Mouse (Mus musculus) left cerebral cortex, adult 8-10 months (tissue): ENCODE data around the gene Cog5. TPM values are rescaled to one million over a fixed set of nuclear protein-coding genes. Genes with fewer than 3 reads are reported as not detected.
A peak's percentile ranks its signal among the peaks of the same experiment; 100 is the strongest.
"Not testable (repeated sequence)": the region's sequence is repeated elsewhere in the genome, so short reads cannot be mapped to it uniquely, and the experiment has no call there.

Experiments used
- DNase-seq, 2 experiments: peaks; one replicate each; pipeline ENCODE4 v3.0.0; 2022; ENCODE audit warnings: low spot score in 2 of 2
- total RNA-seq, 4 experiments: library from RNA; stranded (reverse); gene quantifications; 2 replicates each; pipeline ENCODE4 v1.2.4; 2022

The Cog5 gene
- total RNA-seq: 10 to 100 TPM; 47.8 to 56.0 (median 53.0) TPM

DNA sequence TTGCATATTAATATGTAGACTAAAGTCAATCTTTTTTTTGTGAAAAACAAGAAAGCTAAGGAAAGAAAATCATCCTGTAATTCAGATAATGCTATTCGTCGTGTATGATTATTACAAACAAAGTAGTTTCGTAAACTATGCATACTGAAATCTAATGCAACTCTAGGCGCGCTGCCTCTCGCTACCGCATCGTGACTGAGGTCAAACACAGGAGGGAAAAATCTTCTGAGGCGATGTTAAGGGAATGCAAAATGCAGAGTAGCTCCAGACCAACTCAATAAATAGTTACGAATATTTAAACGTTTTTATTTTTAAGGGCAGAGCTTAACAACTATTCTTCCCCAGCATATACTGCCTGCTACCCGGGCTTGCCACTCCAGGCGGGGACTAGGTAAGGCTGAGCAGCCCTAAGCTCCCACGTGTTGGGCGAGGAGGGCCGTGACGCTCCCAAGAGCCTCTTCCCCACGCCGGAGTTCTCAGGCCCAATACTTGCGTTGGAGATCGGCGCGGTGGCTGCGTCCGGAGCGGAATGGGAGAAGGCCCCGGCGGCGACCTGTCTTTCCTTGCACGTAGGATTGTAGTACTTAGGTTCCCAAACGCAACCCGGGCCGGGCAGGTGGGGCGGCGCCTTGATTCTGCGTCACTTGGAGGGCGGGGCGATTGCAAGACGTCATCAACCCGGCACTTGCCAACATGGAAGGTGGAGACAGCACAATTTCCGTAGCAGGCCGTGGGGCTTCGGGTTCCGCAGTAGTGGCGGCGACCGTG lies at the start of gene Cog5, which contains the start of gene Dus4l:
Gene Cog5 (plus strand): TSS at position 673 of the 768 bp plus-strand sequence.
Gene Dus4l (minus strand): TSS at position 630 of the 768 bp plus-strand sequence.
- peak; percentile 88 to 99 for DNase-seq

DNA sequence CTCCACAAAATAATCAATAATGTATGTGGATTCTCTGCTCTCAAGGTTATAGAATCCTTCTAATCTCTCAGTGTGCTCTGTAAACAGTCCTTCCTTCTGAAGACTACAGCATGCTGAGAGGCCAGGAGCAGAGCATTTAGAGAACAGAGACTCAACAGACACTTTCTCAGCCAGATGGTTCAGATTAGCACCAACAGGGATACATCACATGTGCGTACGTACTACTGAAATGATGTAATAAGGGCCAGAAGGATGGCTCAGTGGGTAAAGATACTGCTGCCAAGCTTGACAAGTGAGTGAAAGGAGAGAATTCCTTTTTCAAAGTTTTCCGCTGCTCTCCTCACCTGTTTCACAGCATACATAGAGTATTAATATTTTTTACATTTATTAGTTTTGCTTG lies 49.8 kb upstream of the Cog5 start:
- no peak for DNase-seq

DNA sequence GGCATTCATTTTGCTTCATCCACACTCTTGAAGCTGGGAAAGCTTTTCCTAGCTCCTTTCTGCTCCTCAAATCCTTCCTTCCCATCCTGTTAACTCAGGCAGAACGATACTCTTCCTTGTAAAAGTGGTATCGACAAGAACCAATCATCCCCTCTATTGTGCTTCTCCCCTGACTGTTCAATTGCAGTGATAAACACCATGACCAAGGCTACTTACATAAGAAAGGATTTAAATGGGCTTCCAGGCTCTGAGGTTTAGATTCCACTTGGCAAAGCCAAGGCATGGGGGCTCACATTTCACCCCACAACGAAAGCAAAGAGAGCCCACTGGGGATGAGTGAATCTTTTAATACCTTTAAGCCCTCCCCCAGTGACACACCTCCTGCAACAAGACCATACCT lies 46.5 kb upstream of the Cog5 start:
- no peak for DNase-seq

DNA sequence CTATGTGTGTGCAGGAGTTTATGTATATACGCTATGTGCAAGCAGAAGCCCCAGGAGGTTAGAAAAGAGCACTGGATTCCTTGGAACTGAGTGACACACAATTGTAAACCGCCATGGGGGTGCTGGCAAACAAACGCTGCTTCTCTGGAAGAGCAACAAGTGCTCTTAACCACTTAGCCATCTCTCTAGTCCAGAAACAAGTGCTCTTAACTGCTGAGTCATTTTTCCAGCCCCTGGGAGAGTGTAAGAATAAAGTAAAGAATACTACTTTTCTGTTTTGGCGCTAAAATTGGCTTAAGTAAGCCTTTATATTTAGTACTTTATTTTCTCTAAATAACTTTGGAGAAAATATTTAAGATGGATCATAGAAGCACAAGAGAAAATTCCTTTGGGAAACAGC lies 41.3 kb upstream of the Cog5 start:
- no peak for DNase-seq

DNA sequence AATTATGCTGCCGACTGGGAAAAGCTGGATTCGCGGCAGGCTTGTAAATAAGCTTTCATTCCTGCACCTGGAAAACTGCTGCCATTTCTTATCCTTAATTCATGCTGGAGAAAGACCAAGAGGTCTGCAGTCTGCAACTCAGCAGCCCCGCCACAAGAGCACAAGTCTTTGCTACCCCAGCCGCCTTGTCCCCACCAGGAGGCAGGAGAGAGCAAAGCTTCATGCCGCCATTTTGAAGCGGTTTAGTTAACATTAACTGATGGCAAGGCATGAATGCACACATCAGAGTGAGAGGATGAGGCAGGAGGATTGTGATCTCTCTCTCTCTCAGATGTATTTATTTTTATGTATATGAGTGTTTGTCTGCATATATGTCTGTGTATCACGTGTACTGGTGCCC lies 34.6 kb upstream of the Cog5 start:
- no peak for DNase-seq

DNA sequence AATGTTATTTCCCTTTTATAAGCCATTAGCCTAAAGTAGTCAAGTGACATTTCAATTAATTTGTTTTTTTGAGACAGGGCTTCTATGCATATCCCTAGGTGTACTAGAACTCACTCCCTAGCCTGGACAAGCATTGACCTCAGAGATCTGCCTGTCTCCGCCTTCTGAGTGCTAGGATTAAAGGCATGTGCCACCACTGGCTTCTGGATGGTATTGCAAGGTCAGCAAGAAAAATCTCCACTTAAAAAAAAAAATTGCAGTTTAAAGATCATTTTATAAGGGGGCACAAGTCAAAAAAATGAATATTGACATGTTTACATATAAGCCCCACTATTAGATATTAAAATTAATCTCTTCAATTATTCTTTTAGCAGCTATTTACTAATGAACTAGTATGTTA lies 29.7 kb upstream of the Cog5 start:
- DNase-seq: no peak

DNA sequence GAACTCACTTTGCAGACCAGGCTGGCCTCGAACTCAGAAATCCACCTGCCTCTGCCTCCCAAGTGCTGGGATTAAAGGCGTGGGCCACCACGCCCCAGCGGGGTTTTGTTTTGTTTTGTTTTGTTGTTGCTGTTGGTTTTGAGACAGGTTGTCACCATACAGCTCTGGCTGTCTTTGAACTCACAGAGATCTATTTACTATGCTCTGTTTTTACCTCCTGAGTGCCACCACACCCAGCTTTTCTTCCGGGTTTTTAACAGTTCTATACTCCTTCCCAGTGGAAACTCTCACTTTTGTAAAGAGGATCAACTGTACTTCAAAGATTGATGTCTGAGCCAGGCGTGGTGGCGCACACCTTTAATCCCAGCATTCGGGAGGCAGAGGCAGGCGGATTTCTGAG lies 26.3 kb upstream of the Cog5 start:
- DNase-seq: not testable (repeated sequence)

DNA sequence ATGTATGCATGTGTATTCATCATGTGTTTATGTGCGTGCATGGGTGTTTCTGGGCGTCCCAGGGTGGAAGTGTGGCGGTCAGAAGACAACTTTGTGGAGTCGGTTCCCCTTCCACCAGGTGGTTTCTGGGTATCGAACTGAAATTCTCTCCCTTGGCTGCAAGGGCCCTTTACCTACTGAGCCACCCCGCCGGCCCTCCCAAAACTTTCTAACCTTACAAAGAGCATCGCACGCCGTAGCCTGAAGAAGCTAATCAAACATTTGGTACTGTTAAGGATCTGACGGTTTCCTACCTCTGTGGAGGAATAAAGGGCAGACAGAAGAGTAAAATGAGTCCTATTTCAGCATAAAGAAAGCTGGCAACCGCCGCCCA lies 20.7 kb upstream of the Cog5 start:
- DNase-seq: peak in 1 of 2 experiments; percentile 18

DNA sequence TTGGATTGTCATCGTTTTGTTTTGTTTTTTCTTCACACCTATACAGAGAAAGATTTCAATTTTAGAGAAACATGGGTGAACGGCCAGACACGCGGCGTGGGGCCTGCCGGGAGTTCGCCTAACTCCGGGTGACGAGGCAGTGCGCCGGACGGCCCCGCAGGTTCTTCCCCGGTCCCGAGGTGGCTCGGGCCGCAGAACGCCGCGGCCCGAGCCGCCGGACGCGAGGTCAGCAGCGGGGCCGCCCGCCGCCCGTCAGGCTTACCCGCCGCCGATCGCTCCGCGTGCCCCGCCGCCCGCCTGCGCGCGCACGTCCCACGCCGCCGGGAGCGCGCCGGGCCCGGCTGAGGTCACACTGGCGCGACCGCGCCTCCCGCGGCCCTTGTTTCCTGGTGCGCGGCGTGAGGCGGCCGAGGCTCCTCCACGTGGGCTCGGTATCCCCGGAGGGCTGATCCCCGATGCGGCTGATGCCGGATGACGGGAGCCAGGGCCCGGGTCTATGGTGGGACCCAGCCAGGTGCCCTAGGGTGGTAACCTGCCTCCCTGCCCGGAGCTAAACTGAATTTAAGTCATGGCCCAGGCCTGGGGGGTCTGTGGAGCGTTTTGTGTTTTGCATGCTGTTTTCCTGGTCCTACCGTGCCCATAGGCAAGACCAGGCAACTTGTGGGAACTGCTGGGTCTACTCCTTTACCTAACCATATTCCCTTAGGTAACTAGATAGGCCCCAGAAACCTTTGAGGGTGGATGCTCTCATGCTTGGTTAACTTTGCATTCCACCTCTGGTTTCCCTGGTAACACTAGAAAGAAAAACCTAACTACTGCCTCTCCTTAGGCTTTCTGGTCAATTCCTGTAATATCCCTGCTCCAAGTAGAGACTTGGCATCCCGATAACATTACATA lies 20.1 kb upstream of the Cog5 start, which contains the start of gene Bcap29:
Gene Bcap29 (minus strand): TSS at position 316 of the 897 bp plus-strand sequence.
- DNase-seq: peak; percentile 22 to 33

DNA sequence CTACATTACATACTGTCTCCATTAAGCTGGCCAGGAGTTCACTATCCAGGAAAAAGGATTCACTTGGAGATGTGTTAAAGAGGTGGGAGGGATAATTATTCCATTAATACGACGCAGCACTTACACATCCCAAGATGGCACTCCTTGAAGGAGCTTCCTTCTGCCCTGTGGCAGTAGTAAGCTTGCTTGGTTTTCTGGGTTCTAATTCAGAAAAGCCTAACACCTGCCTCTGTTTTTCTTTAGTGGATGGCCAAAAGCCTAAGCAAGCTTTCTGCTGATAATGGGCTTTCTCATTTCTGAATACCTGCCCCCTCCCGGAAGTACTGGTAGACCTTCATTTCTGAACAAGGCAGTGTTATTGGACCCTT lies 19.4 kb upstream of the Cog5 start:
- DNase-seq: no peak

DNA sequence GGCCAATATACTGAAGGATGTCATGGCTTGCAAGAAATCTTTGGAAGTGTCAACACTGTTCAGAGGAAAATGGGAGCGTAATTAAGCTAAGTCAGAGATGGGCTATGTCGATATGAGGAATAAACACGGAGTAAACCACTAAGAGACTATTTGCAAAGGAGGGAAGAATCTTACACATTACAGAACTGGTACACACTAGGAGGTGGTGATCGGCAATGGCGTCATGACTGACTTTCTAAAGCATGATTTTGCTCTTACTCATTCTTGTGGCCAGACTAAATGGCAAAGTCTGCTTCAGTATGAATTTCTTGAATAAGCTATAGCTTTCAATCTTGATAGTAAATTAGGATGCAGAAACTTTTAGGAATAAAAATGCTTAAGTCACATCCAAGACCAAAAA lies 1.1 kb upstream of the Cog5 start:
- DNase-seq: no peak

DNA sequence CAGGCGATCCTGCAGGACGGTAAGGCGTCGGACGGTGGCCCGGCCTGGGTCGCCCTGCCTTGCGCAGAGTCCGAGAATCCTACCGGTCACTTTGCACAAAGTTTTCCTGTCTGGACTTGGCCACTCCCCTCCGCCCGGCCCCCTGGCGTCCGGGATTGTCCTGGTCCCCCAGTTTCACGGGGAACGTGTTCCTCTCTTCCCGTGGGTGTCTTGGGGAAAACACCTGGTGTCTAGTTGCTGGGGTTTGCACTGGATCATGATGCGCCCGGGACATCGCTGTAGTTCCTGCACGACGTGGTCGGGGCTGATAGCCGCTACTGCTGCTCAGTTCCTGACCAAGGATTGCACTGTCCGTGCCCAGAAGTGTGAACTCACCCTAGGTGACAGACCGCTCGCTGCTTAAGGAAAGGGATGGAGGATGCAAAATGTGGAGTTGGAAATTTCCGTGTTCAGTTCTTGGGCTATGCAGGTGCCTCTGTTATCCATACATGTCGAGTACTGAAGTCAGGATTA lies 352 bp downstream of the Cog5 start:
- DNase-seq: no peak

DNA sequence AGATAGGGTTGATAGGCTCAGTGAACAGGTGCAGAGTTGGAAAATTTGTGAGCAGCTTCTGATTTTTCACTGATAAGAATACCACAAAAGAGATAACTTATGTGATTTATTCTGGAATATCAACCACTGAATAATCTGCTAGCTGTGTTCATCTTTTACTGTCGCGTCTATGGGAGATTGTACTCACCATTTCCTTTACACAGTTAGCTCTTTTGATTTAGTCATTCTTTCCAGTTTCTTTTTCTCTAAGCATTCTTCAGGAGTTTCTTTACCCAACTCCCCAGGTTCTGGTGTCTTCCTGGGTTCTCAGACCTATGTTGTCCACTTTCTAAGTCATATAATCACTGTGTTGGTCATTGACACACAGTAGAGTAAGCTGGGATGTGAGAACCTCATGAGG lies 2.2 kb downstream of the Cog5 start:
- DNase-seq: no peak

DNA sequence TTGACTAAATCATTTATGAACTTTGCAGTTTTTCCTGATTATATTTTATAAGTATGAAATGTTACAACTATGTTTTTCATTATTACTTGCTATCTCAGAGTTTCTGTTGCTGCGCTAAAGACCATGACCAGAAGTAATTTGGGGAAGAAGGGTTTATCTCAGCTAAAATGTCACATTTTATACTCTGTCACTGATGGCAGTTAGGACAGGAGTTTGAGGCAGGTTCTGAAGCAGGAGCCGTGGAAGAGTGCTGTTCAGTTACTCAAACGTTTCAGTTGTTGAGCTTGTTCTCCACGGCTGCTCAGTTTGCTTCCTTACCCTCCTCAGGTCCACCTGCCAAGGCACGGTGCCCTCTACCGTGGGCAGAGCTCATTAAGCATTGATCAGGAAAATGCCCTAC lies 11.3 kb downstream of the Cog5 start:
- DNase-seq: no peak

DNA sequence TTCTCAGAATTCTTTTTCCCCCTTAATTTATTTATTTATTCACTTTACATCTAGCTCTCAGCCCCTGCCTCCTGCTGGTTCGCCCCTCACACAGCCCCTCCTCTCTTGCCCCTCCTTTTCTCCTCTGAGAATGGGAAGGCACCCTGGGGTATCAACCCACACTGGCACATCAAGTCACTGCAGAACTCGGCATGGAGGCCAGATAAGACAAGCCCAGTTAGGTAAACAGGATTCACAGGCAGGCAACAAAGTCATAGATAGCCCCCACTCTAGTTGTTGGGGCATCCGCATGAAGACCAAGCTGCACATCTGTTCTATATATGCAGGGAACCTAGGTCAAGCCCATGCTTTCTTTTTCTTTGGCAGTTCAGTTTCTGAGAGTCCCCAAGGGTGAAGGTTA lies 12.5 kb downstream of the Cog5 start:
- no peak for DNase-seq

DNA sequence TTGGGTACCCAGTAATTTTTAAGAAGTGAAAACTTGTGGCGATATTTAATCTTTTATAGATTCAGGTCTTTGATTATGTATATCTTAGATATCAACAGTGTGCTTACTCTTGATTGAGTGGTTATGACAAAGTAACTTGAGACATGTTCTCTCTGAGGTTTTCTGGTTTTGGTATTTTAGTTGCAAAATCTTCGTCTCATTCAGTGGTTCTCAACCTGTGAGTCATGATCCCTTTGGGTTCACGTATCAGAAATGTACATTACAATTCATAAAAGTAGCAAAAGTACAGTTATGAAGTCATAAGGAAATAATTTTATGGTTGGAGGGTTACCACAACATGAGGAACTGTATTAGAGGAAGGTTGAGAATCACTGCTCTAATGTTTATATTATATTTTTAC lies 32.0 kb downstream of the Cog5 start:
- no peak for DNase-seq

DNA sequence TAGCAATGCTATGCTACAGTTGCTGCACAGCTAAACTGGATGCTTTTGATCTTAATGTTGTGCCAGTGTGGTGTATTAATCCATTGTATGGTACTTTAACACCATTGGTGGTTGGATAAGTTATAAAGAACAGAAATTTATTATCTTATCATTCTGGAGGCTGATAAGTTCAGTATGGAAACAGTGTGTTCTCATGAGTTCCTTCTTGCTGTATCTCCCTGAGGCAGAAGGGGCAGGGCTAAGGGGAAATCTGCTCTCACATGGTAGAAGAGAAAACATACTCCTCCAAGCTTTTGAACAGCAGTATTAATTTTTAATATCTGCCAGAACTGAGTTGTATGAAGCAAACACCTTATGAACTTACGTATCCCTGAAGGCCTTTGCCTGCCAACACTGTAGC lies 38.6 kb downstream of the Cog5 start:
- no peak for DNase-seq

DNA sequence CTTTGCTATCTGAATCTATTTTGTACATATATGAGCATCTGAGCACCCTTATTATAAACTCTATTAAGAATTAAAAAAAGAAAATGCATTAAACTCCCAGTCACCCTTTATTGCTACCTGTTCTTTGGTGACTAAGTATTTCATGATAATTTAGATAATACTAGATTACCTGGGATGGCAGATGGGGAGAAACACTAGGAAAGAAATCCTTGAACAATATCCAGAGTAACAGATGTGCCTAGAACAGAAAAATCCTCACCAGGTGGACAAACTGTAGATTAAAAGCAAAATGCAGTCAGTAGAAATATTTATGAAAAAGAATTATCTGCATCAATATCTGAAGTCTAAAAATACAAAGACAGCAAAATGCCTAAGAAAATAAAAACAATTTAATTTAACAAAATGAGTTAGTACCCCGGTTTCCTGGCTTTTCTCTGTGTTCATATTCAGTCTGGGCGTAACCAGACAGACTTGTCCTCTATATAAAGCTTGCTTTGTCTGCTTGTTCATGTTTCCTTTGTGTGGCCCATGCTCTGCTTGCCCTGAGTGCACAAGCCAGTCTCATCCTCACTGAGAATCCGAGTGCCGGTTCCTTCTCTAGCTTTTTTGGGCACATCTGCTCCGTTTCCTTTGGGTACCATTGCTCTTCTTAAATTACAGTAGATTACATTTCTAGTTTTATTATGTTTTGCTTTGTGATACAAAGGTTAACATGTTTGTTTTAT lies 46.1 kb downstream of the Cog5 start:
- DNase-seq: no peak

DNA sequence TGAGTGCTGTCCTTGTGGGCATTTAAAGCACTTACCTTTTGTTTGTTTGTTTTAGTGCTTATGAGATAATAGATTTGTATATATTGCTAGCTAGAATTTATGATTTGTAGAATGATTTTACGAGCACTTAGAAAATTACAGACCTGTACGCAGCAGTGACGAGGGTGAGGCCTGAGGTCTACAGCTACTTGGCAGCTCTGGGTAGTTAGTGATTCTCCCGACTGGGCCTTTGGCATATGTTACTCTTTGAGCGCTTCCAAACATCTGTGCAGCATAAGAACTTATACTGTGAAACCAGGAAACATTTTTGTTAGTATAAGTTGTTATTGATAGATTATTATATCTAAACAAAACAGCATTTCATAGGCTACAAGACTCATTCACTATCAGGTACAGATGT lies 46.7 kb downstream of the Cog5 start:
- no peak for DNase-seq

DNA sequence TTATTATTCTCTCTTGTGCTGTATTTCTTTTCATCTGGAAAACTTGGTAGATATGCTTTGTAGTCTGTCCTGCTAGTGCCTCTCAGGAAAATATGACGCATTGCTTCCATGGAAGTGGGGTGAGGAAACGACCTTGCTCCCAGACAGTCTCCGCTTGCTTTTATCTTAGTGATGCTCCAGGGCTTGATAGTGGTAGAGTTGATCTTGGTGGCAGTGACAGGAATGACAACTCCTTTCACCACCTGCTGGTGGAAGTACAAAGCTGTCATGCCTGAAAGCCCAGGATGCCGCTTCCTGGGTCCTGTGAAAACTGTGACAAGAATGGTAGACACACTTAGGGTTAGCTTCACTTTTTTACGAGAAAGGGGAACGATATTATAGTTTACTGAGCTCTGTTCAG lies 49.2 kb downstream of the Cog5 start:
- DNase-seq: no peak

DNA sequence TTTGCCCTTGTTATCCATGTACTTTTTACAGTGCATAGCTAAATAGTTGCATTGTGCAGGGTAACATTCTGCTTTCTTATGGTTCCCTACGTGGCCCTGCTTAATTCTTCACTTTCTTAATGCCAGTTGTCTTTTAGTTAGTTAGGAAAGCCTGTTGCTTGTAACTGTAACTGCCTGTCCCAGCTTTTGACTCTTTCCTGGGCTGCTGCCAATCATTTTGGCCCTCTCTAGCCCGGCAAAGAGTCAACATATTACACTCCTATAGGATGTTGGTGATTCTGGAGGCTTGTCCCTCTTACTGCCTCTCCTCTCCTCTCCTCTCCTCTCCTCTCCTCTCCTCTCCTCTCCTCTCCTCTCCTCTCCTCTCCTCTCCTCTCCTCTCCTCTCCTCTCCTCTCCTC lies 51.5 kb downstream of the Cog5 start:
- no peak for DNase-seq

DNA sequence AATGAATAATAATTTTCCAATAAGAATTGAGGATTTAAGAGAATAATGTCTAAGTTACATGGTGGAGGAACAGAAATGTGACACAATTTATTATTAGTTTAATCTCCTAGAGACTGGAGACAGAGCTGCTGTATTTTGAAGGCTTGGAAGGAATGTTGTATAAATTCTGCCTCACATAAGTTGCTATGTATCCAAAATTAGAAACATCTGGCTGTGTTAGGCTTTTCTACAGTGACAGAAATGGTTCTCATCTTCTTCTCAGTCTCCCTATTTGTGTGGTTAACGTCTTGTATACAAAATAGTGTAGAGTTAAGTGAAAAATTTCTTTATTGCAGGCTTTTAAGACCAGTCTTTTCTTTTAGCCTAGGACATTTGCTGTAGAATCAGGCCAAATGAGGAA lies 52.9 kb downstream of the Cog5 start:
- DNase-seq: no peak
